Mouse (Mus musculus) myocyte (in vitro differentiated cells): ENCODE measurements around the gene Atxn2l. TPM values are rescaled to one million over a fixed set of nuclear protein-coding genes. Genes with fewer than 3 reads are reported as not detected.

Source experiments
- H3K27me3 ChIP-seq: one replicate; pipeline ENCODE4 v1.6.1; 2011; ENCODE audit not compliant: control insufficient read depth, insufficient read depth, insufficient read length
- H3K36me3 ChIP-seq: one replicate; pipeline ENCODE4 v1.6.1; 2011; ENCODE audit not compliant: control insufficient read depth, insufficient read depth
- H3K4me2 ChIP-seq: one replicate; pipeline ENCODE4 v1.6.1; 2011; ENCODE audit warnings: low read depth, control low read depth
- H3K4me3 ChIP-seq: one replicate; pipeline ENCODE4 v1.5.1; 2011; ENCODE audit warnings: mild to moderate bottlenecking, control low read depth, moderate library complexity
- H3K79me2 ChIP-seq: one replicate; pipeline ENCODE4 v1.6.1; 2011; ENCODE audit not compliant: control insufficient read depth, insufficient read depth
- H3ac ChIP-seq: one replicate; pipeline ENCODE4 v1.6.1; 2011; ENCODE audit not compliant: control insufficient read depth, insufficient read length
- CEBPB ChIP-seq: IDR thresholded peaks from 2 replicates; pipeline ENCODE4 v1.6.1; 2011; ENCODE audit warnings: mild to moderate bottlenecking, moderate library complexity; ENCODE audit not compliant: poor library complexity, insufficient read depth, severe bottlenecking
- E2F4 ChIP-seq: IDR thresholded peaks from one replicate; pipeline ENCODE4 v1.6.1; 2011; ENCODE audit warnings: mild to moderate bottlenecking, control low read depth, moderate library complexity; ENCODE audit not compliant: insufficient read depth
- MAX ChIP-seq: IDR thresholded peaks from one replicate; pipeline ENCODE4 v1.6.1; 2011; ENCODE audit warnings: low read depth, mild to moderate bottlenecking, control low read depth
- MYOD1 ChIP-seq, 3 experiments: IDR thresholded peaks; one replicate each; pipeline ENCODE4 v1.6.1; 2011; ENCODE audit warnings: control low read depth in 2 of 3, low read depth in 2 of 3, mild to moderate bottlenecking in 2 of 3, moderate library complexity in 1 of 3; ENCODE audit not compliant: insufficient read length in 2 of 3, control insufficient read depth in 1 of 3
- MYOG ChIP-seq, 3 experiments: IDR thresholded peaks; one replicate each; pipeline ENCODE4 v1.6.1; 2011; ENCODE audit warnings: control low read depth in 2 of 3, low read depth in 2 of 3, mild to moderate bottlenecking in 2 of 3; ENCODE audit not compliant: insufficient read length in 2 of 3, control insufficient read depth in 1 of 3, insufficient read depth in 1 of 3
- POLR2A ChIP-seq: IDR thresholded peaks from one replicate; pipeline ENCODE4 v1.6.1; 2011; ENCODE audit warnings: low read depth, mild to moderate bottlenecking, control low read depth, moderate library complexity; ENCODE audit not compliant: insufficient read length
- POLR2AphosphoS2 ChIP-seq: IDR thresholded peaks from one replicate; pipeline ENCODE4 v1.6.1; 2011; ENCODE audit warnings: low read depth, control low read depth; ENCODE audit not compliant: insufficient read length
- REST ChIP-seq: IDR thresholded peaks from one replicate; pipeline ENCODE4 v1.6.1; 2011; ENCODE audit warnings: mild to moderate bottlenecking, control low read depth, moderate library complexity; ENCODE audit not compliant: insufficient read depth, insufficient read length
- SRF ChIP-seq: IDR thresholded peaks from one replicate; pipeline ENCODE4 v1.6.1; 2011; ENCODE audit warnings: low read depth; ENCODE audit not compliant: control insufficient read depth, insufficient read length
- TCF12 ChIP-seq: IDR thresholded peaks from one replicate; pipeline ENCODE4 v1.6.1; 2011; ENCODE audit warnings: mild to moderate bottlenecking, control low read depth; ENCODE audit not compliant: poor library complexity, insufficient read depth, severe bottlenecking
- TCF3 ChIP-seq: IDR thresholded peaks from one replicate; pipeline ENCODE4 v1.6.1; 2011; ENCODE audit warnings: low read depth, control low read depth; ENCODE audit not compliant: insufficient read length
- USF1 ChIP-seq: IDR thresholded peaks from one replicate; pipeline ENCODE4 v1.6.1; 2011; ENCODE audit warnings: low read depth, mild to moderate bottlenecking, control low read depth, moderate library complexity
- polyA plus RNA-seq: library from polyadenylated mRNA; unstranded; fragments of >200 nt; fragmentation: generic; extraction: Trizol; gene quantifications from one replicate; pipeline ENCODE4 v1.2.1, GENCODE M21; 2012; ENCODE audit warnings: missing spikeins

Gene Atxn2l
- polyA plus RNA-seq, 1 experiment = 104 TPM

- TF ChIP-seq USF1 (no peak), POLR2A (no peak), TCF12 (no peak), SRF (no peak), MYOD1 (IDR thresholded peaks at IDR 0.05; ENCODE audit: control insufficient read depth in 1 of 3, insufficient read length in 2 of 3, low read depth in 2 of 3) (no peak), MYOG (IDR thresholded peaks at IDR 0.05; ENCODE audit: control insufficient read depth in 1 of 3, insufficient read depth in 1 of 3, insufficient read length in 2 of 3, low read depth in 2 of 3) (no peak), MAX (no peak), REST (no peak), CEBPB (no peak)
- no peak overlapping the region for H3K4me2 ChIP-seq
Measured at GRCm38 (mm10) chr7:126518261-126518941, 15.2 kb upstream of the Atxn2l start.

GRCm38 (mm10) chr7:126511287-126511686 lies 8.1 kb upstream of the Atxn2l start:
- Histone ChIP-seq H3K27me3 (peaks cover 14% of the 10 kb centered on the region), H3K79me2 (no peaks in the 10 kb centered on the region), H3K4me2 (no peak overlapping the region), H3K36me3 (no peaks in the 10 kb centered on the region), H3K4me3 (no peak overlapping the region), H3ac (no peak overlapping the region)
- TF ChIP-seq MAX (no peak), CEBPB (no peak), TCF12 (no peak), POLR2A (no peak), POLR2AphosphoS2 (no peak), MYOD1 (IDR thresholded peaks at IDR 0.05; ENCODE audit: control insufficient read depth in 1 of 3, insufficient read length in 2 of 3, low read depth in 2 of 3) (no peak), MYOG (IDR thresholded peaks at IDR 0.05; ENCODE audit: control insufficient read depth in 1 of 3, insufficient read depth in 1 of 3, insufficient read length in 2 of 3, low read depth in 2 of 3) (no peak), TCF3 (no peak), REST (no peak), SRF (no peak), USF1 (no peak), E2F4 (no peak)

More at GRCm38 (mm10) chr7:126518261-126518941, 15.2 kb upstream of the Atxn2l start:
- peaks cover 32% of the 10 kb centered on the region for H3K27me3 ChIP-seq
- H3K4me3 ChIP-seq = no peak overlapping the region
- no peaks in the 10 kb centered on the region for H3K79me2 ChIP-seq
- no peak overlapping the region for H3ac ChIP-seq
- H3K36me3 ChIP-seq = no peaks in the 10 kb centered on the region

- Histone ChIP-seq H3K79me2 (no peaks in the 10 kb centered on the region), H3K36me3 (no peaks in the 10 kb centered on the region), H3K4me3 (no peak overlapping the region), H3K27me3 (no peaks in the 10 kb centered on the region), H3K4me2 (peak overlapping the region; percentile 2), H3ac (no peak overlapping the region)
- TF ChIP-seq TCF12 (no peak), TCF3 (no peak), SRF (no peak), CEBPB (no peak), MYOG (IDR thresholded peaks at IDR 0.05; ENCODE audit: control insufficient read depth in 1 of 3, insufficient read depth in 1 of 3, insufficient read length in 2 of 3, low read depth in 2 of 3) (no peak), MAX (no peak), POLR2AphosphoS2 (no peak), MYOD1 (IDR thresholded peaks at IDR 0.05; ENCODE audit: control insufficient read depth in 1 of 3, insufficient read length in 2 of 3, low read depth in 2 of 3) (no peak), REST (no peak), POLR2A (no peak), USF1 (no peak), E2F4 (no peak)
Measured at GRCm38 (mm10) chr7:126507126-126507778, 4.0 kb upstream of the Atxn2l start.

GRCm38 (mm10) chr7:126504913-126505312 lies 1.7 kb upstream of the Atxn2l start:
- Histone ChIP-seq H3K4me2 (no peak overlapping the region), H3K4me3 (no peak overlapping the region), H3K36me3 (peaks cover 12% of the 10 kb centered on the region), H3ac (no peak overlapping the region), H3K27me3 (no peaks in the 10 kb centered on the region), H3K79me2 (peaks cover 19% of the 10 kb centered on the region)
- TF ChIP-seq E2F4 (no peak), TCF3 (no peak), MYOD1 (IDR thresholded peaks at IDR 0.05; ENCODE audit: control insufficient read depth in 1 of 3, insufficient read length in 2 of 3, low read depth in 2 of 3) (no peak), POLR2A (no peak), SRF (no peak), TCF12 (no peak), CEBPB (no peak), REST (no peak)

- H3K4me3 ChIP-seq = peak overlapping the region; percentile 62
- H3ac ChIP-seq = peak overlapping the region; percentile 91
- H3K79me2 ChIP-seq = peaks cover 40% of the 10 kb centered on the region
- H3K27me3 ChIP-seq = no peaks in the 10 kb centered on the region
- no peak overlapping the region for H3K4me2 ChIP-seq
- H3K36me3 ChIP-seq = peaks cover 30% of the 10 kb centered on the region
- TF ChIP-seq TCF12 = no peak
- no peak for TF ChIP-seq USF1
- no peak for TF ChIP-seq MYOG (IDR thresholded peaks at IDR 0.05; ENCODE audit: control insufficient read depth in 1 of 3, insufficient read depth in 1 of 3, insufficient read length in 2 of 3, low read depth in 2 of 3)
- no peak for TF ChIP-seq REST
- no peak for TF ChIP-seq SRF
- no peak for TF ChIP-seq POLR2A
- TF ChIP-seq POLR2AphosphoS2 = no peak
- no peak for TF ChIP-seq E2F4
- no peak for TF ChIP-seq MAX
- no peak for TF ChIP-seq MYOD1 (IDR thresholded peaks at IDR 0.05; ENCODE audit: control insufficient read depth in 1 of 3, insufficient read length in 2 of 3, low read depth in 2 of 3)
- TF ChIP-seq CEBPB = no peak
- no peak for TF ChIP-seq TCF3
Measured at GRCm38 (mm10) chr7:126502751-126503150, 486 bp downstream of the Atxn2l start.
